Mouse (Mus musculus) left cerebral cortex, adult 9 months (tissue): ENCODE data around the gene Natd1.
"Not testable (repeated sequence)": the region's sequence is repeated elsewhere in the genome, so short reads cannot be mapped to it uniquely, and the experiment has no call there.

Experiments
- DNase-seq, 2 experiments: peaks; one replicate each; pipeline ENCODE4 v3.0.0; 2022; ENCODE audit warnings: low spot score in 2 of 2

Gene Natd1

DNA sequence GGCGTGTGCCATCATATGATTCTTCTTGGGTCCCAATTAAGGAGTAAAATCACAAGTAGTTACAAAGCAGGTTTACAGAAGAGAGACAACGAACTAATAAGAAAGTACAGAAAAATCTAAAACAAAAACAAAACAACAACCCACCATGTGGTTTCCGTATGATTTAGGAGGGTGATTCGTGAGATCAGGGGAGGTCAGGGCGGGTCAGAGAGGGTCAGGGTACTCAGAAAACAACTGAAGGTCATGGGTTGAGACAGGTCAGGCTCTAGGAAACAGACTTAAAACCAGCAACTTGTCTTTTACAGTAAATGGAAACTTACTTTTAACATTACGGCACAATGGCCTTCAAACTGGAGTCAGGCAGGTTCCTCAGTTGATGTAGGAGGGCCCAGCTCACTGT is 24.3 kb downstream of the Natd1 start:
- DNase-seq, result no peak

DNA sequence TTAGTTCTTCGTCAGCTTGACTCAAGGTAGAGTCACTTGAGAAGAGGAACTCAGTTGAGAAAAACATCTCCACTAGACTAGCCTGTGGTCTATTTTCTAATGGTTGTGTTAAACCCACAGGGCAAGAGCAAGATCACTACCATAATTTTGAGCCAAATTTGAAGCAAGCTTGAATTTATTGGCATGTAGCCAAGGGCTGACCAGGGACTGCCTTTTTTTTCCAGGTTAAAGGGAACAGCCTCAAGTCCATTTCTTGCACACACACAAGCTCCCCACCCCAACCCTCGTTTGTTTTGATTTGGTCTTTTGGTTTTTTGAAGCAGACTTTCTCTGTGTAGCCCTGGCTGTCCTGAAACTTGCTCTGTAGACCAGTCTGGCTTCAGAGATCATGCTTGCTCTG is 24.7 kb downstream of the Natd1 start:
- DNase-seq, result no peak

DNA sequence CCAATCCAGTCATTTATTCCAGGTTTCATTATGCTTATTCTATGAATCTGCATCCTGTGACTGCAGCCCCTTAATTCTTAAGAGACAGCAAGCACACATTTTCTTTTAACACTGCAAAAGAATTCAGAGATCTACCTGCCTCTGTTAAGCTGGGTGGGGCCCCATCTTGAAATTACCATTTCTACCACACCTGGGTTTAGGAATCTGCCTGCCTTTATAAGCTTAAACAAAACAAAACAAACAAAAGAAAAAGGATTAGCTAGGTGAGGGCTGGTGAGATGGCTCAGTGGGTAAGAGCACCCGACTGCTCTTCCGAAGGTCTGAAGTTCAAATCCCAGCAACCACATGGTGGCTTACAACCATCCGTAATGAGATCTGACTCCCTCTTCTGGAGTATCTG is 27.6 kb downstream of the Natd1 start:
- DNase-seq, result not testable (repeated sequence)

DNA sequence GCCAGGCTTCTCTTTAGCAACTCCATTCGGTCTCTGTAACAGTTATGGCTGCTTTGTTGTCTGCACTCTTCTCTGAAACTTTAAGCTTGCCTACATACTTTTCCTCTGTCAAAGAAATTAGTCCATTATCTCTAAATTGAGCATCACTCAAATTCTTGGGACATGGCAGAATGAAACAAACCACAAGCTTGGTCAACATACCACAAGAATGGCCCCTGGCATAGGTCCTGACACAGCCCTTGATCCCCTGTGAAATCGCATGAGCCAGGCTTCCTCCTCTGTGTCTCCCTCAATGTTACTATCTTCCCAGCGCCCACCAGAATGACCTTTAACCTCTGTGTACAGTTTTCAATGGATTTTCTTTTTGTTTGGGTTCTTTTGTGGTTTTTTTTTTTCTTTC is 32.2 kb downstream of the Natd1 start:
- no peak for DNase-seq

DNA sequence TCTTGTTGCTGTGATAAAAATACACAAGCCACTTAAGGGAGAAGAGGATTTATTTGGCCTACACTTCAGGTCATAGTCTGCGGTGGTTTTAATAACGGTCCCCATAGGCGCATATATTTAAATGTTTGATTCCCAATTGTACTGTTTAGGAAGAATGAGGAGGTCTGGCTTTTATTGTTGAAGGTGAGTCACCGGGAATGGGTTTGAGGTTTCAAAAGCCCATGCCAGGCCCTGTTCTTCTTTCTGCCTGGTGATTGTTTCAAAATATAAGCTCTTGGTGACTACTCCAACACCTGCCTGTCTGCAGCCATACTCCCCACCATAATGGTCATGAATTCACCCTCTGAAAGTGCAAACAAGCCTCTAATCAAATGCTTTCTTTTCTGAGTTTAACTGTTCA is 34.0 kb downstream of the Natd1 start:
- no peak for DNase-seq

DNA sequence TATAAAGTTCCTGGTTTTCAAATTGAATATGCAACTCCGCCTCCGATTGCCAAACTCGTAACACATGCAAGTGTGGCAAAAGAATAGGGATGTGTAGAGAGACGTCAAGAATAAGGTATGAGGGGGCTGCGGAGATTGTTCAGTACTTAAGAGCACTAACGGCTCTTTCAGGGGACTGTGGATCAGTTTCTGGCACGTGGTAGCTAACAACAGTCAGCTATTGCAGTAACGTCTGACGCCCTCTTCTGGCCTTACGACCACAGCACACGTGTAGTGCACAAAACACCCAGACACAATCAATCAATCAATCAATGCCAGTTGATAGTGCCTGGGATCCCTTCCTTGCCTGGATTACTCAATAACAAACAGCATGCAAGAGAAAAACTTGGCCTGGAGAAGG is 35.1 kb downstream of the Natd1 start:
- DNase-seq, result peak; percentile 20 to 59

DNA sequence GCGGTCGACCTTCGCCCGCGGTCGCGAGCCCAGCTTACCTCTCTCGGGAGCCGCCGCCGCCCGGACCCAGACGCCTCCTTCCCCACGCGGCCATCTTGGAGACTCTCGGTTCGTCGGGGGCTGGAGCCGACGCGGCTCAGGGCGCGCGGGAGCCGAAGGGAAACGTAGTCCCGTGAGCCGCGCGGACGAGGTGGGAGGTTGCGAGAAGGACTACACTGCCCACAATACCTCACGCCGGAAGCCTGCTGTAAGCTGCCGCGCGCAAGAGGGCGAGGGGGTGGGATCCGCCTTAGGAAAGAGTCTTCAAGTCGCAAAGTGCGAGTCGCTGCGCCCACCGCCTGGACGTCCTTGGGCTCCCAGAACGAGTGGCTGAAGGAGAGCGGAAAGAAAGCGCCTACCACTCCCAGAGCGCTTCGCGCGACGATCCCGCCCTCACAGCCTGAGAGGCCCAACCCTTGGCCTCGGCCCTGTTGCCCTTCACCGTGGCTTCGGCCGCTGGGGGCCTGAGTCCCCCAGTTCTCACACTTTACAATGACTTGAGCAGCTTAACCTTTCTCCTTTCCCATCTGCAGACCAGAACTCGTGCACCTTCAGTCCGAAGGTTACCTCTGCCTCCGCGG is 35.8 kb downstream of the Natd1 start, which contains the start of gene Tmem11:
Gene Tmem11, minus strand, starts transcription at position 598 of the 620 bp plus-strand sequence.
- peak; percentile 96 to 98 for DNase-seq

DNA sequence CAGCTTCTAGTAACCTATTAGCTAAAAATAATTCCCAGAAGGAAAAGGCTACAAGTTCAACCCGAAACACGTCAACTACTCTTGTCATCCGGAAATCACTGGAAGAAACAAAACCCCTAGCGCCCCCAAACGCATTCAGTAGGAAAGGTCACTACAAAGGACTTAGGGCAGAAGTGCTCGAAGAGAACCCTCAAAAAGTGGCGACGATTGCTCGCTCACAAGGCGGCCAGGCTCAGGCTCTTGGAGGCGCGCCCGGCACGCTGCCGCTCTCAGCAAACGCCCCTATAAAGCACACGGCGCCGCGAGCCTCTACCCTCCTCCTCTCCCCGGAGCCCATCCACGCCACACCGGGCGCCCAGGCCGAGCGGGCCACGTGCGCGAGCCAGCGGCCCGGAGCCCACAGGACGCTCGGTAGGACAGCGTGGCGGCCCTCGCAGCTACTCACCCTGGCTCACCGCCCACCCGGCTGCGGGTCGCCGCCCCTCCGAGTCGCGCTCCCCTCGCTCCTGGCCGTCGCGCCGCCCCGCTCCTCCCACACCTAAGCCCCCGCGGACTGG is 36.4 kb downstream of the Natd1 start:
- peak; percentile 23 to 40 for DNase-seq

DNA sequence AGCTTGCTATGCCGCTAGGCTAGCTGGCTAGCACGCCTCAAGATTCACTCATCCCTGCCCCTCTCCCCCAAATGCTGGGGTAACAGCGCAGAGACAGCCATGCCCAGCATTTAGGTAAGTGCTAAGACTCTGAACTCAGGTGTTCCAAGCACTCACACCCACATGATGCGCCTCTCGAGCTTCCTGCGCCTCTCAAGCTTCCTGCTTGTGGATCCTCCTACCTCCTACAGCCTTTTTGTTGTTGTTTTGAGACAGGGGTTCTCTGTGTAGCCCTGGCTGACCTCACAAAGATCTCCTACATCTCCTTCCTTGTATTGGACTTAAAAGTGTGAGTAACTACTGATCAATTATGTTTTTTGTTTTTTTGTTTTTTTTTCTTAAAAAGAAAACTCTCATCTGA is 41.4 kb downstream of the Natd1 start:
- no peak for DNase-seq

DNA sequence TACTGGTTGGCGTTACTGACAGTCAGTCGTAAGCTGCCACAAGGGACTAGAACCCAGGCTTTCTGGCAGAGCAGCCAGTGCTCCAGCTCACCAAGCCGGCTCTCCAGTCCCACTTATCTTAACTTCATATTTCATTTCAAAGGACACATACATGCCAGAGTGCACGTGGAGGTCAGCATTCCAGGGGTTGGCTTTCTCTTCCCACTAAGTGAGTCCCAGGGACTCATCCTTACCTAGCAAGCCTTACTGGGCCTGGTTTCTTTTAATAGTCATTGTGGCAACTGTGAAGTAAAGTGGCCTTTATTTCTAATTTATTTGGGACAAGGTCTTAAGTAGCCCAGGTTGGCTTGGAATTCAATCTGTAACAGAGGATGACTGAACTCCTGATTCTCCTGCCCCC is 43.1 kb downstream of the Natd1 start:
- no peak for DNase-seq

DNA sequence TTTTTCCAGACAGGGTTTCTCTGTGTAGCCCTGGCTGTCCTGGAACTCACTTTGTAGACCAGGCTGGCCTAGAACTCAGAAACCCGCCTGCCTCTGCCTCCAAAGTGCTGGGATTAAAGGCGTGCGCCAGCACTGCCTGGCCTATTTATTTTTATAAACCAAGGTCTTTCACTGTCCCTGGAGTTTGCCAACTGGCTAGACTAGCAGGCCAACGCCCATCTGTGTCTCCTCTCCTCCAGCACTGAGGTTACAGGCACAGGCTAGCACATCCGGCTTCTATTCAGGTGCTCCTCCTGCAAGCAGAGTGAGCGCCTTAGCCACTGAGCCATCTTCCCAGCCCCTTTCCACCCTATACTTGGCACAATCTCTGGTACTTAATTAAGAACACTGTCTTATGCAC is 45.1 kb downstream of the Natd1 start:
- not testable (repeated sequence) for DNase-seq

DNA sequence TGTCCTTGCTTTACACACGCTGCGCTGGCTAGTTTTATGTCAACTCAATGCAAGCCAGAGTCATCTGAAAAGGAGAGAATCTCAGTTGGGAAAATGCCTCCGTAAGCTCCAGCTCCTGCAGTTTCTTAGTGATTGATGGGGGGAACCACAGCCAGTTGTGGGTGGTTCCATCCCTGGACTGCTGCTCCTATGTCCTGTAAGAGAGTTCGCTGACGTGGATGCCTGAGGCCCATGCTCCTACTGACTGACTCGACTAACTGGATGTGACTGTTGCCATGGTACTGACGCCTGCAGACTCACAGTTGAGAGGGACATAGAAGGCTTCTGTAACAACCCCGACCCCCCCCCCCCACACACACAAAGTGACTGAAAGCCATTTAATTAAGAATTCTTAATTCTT is 46.6 kb downstream of the Natd1 start:
- DNase-seq, result no peak

DNA sequence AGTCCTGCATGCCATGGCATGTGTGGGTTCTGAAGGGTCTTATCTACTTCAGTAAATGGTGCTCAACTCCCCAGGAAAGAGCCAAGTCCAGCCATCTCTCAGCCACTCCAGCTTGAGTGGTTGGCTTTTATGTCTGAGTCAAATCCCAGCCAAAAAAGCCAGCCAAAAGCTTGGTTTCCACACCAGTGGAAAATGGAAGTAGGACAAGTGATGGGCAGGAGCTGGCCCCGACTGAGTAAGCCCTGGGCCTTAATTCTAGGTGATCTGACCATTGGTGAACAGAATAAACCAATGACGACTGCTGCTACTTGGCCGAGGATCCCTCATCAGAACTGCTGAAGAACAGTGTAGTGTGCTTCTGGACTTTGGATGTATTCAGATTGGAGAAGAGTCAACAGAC is 47.1 kb downstream of the Natd1 start:
- DNase-seq, result no peak

DNA sequence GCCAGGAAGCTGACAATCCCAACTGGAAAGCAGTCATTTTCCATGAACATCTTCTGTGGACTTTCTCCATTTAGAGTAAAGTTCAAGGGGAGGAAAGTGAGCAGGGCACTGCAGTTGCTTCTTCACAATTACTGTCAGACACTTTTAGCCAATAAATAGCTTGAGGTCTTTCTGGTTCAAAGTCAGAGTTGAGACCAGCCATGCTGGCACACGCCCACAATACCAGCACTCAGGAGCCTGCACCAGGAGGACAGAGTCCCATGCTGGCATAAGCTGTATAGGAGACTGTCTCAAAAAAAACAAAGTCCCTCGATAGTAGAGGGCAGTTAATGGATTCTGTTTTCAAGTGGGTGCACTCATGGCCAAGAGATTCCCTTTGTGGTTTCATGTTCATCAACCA is 48.5 kb downstream of the Natd1 start:
- DNase-seq, result no peak

DNA sequence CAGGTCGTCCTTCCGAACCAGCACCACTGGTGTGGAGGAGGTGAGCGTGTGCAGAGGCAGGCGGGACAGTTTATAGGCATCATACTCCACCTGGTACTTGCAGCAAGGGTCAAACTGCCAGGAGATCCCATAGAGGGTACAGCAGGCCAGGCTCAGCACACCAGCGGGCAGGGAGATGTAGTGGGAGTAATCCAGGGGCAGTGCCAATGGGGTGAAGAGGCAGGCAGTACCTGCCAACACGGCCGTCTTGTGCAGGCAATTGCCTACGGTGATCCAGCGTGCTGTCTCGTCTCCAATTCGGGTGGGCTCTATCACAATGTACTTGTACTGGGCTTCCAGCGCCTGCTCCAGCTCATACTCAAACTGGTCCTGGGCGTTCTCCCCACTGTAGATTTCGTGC is 49.6 kb downstream of the Natd1 start:
- no peak for DNase-seq

DNA sequence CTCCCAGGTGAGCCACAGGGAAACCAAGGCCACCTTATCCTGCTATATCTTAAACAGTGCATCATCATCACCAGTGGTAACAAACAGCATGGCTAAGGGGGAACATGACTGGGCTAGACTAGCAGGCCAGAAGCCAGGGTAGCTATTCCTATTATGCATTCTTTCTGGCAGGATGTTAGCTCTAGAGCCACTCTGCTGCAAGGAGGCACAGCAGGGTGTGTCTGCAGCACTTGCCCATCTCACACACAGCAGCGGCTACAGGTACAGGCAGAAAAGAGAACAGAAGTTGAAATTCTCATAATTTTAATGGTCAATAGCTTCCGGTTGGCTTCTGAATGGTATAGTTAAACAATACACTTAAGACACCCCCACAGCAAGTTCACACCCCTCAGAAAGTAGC is 50.4 kb downstream of the Natd1 start:
- DNase-seq, result no peak

DNA sequence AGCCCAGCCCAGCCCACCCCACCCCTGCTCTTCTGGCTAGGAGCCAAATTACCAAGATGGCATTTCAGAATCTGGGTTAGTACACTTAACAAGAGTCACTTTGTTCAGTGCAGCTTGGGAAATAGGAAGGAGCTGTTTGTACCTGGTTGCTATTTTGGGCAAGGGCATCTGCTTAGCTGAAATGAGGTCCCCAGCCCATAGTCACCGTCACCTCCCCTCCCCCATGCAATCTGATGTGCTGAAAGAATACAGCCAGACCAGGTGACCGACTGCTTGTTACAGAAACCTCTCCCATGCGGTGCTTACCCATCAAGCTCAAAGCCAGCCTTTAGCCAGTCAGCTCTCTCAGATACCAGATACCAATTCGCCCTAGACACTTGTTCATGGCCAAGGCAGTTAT is 51.4 kb downstream of the Natd1 start:
- DNase-seq, result no peak

DNA sequence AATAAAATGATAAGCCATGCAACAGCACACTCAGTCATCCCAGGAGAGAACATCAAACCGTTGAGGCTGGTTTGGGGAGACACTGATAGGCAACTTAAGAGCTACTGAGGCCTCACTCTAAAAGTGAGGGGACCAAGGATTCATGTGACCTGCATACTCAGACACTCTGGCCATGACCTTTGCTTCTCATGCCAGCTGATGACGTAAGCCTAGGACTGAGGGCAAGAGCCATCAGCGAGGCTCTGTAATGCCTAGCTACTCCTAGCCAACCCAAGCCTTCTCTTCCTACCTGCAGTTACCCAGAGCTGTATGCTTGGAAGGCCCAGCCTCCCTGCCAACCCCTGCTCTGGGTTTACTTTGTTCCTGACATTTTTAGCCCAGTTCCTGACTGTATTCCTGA is 52.6 kb downstream of the Natd1 start:
- DNase-seq, result no peak

DNA sequence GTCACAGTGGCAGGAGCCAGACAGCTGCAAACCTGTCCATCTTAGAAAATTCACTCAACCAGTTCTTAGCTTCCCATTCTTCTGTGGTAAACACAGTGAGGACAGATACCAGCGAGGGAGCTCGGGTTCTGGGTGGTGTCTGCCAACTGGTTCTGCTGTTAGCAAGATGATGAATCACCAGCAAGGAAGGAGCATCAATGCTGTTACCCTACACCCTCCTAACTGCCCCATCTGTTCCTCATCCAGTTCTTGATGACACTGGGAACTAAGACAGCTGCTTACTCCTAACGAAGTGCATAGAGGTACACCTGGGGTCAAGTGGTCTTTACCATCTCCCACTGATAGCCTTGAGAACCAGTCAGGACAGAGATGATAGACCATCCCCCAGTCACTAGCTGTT is 58.0 kb downstream of the Natd1 start:
- DNase-seq, result peak in 1 of 2 experiments; percentile 29
